Mouse (Mus musculus) large intestine, adult 2 months (tissue): Measurements from ENCODE around the gene Mtcl1. TPM values are rescaled to one million over a fixed set of nuclear protein-coding genes. Genes with fewer than 3 reads are reported as not detected.

Experiments
- DNase-seq: peaks from one replicate; pipeline ENCODE4 v3.0.0-alpha.2; 2012; ENCODE audit warnings: low read depth, low spot score
- WGBS: fragments of 180-500 bp; shearing (Covaris S2); methylation state at CpG from one replicate; pipeline ENCODE4 v1.1.7; 2018; 5-methylcytosine and 5-hydroxymethylcytosine counted together
- polyA plus RNA-seq: library from polyadenylated mRNA; depleted of rRNA; stranded (reverse); fragments of >200 nt; gene quantifications from 2 replicates; pipeline ENCODE4 v1.2.3, GENCODE M21; 2012; rRNA removed

Gene Mtcl1
- polyA plus RNA-seq, 1 experiment = 0.88 TPM

GRCm38 (mm10) chr17:66293581-66293980 lies 156.0 kb downstream of the Mtcl1 start:
- DNase-seq = no peak
- WGBS = 93% methylated on average over 4 of the region's 4 CpGs

- WGBS = 86% methylated on average over 4 of the region's 4 CpGs
- no peak for DNase-seq
These were observed 159.7 kb downstream of the Mtcl1 start for GRCm38 (mm10) chr17:66289894-66290293.

Other genes starting within 250 kb of the Mtcl1 start
- gene Rab12, start 70.0 kb upstream of the Mtcl1 start, polyA plus RNA-seq = 16.3 and 17.3 TPM in 2 replicates
- gene Themis3, start 144.9 kb upstream of the Mtcl1 start, polyA plus RNA-seq = 40.8 and 45.9 TPM in 2 replicates